Mouse (Mus musculus): ENCODE measurements around the gene Git2. TPM values are rescaled to one million over a fixed set of nuclear protein-coding genes. Genes with fewer than 3 reads are reported as not detected.

The Git2 gene
- polyA plus RNA-seq, 1 experiment from 2014 or later = 28.1 TPM

DNA sequence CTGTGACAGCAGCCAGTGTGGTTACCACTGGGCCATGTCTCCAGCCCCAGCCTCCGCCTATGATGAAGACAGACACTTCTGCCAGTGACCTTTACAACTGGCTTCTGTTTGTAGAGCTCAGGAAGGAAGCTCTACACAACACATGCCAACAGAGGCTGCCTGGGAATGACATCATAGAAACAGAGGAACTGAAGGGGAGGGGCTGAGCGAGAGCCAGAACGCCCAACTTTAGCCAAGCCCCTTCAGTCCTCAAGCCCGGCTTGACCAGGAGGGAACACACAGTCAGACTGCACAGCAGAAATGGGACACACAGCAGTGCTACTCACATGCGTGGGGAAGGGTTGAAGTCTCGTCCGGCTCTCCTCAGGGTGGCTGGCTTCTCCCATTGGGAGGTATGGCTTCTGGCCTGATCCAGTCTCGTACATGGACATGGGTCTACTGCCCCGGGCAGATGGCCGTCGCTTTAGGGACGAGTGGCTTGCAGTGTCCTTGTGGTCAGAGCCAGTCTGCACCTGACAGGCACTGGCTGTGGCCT is 36.5 kb downstream of the Git2 start:
- WGBS = 73% methylated on average over 12 of the region's 12 CpGs

DNA sequence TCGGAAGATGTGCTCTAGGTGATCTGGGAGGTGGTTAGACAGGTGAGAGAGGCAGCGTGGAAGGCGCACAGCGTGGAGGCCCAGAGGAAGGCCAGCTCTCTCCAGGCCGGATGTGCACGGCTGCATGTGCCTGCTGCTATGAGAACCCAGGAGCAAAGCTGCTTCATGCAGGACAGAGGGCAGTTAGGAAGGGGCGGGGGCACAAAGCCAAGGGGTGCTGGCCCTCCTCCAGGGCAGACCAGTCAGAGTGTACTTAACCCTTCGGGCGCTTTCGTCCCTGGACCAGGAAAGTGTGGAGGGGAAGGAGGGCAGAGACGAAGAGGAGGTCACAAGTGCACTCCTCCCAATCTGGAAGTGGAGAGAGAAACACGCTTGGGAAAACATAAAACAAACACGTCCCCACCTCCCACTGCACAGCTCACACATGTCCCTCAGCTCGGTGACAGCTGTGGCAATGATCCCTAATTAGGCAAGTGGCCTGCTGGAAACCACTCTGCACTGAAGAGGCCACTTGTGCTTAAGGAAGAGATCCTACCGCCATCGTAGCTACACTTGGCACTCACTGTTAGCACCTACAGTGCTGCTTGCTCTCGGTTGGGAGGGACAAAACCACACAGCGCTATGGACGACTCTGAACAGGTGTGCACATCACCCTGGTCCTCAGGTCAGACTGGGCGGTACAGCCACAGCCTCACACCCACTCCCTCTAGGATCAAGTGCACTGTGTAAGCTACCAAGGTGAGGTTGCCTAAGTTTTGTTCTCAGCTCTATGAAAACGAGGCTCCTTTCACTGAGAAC is 38.0 kb downstream of the Git2 start:
- peaks cover 36% of the 10 kb centered on the region for H3K4me1 ChIP-seq
- WGBS = 75% methylated on average over 21 of the region's 21 CpGs
- H3K9me3 ChIP-seq = no peaks in the 10 kb centered on the region
- peaks cover 90% of the 10 kb centered on the region for H3K36me3 ChIP-seq
- H3K27me3 ChIP-seq (replicated peaks) = no peaks in the 10 kb centered on the region
- H3K4me3 ChIP-seq = no peak overlapping the region
- no peak overlapping the region for H3K4me2 ChIP-seq
- H3K9ac ChIP-seq = no peak overlapping the region
- peak overlapping the region; percentile 20; the same call in 1 of the 2 replicates for H3K27ac ChIP-seq (replicated peaks)
- ATAC-seq (ENCODE audit: extremely low read depth, insufficient number of reproducible peaks, low FRiP score, low TSS enrichment) = no peak

More for the DNA sequence above, 36.5 kb downstream of the Git2 start:
- H3K36me3 ChIP-seq = peaks cover 90% of the 10 kb centered on the region
- peaks cover 50% of the 10 kb centered on the region for H3K4me1 ChIP-seq
- no peaks in the 10 kb centered on the region for H3K9me3 ChIP-seq
- H3K27ac ChIP-seq (replicated peaks) = peak overlapping the region; percentile 53
- H3K4me2 ChIP-seq = no peak overlapping the region
- peak overlapping the region; percentile 21; the same call in 1 of the 2 replicates for H3K9ac ChIP-seq
- H3K4me3 ChIP-seq = no peak overlapping the region
- 0 out of 2 replicates have a peak, but pooled peaks have one; percentile 7 for ATAC-seq (ENCODE audit: extremely low read depth, insufficient number of reproducible peaks, low FRiP score, low TSS enrichment)
- H3K27me3 ChIP-seq (replicated peaks) = no peaks in the 10 kb centered on the region

DNA sequence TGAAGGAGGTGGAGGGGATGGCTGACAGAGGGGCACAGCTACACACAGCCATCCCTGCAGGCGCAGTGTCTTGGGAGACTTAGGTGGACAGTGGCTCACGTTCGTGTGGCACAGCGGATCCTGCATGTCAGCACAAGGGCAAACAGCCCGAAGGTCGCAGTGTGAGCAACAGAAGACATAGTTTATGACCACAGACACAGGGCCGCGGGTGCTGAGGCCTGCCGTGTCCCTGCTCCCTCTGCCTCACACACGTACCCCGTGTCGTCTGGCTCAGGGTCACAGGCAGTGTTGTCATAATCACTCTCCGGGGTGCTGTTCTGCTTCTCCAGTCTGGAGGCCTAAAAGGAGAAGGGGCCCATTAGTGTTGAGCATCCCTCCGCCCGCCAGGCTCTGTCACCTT is 41.7 kb downstream of the Git2 start:
- ATAC-seq (ENCODE audit: extremely low read depth, insufficient number of reproducible peaks, low FRiP score, low TSS enrichment) = no peak
- no peak overlapping the region for H3K9ac ChIP-seq
- H3K4me2 ChIP-seq = no peak overlapping the region
- H3K27me3 ChIP-seq (replicated peaks) = no peaks in the 10 kb centered on the region
- 91% methylated on average over 15 of the region's 15 CpGs for WGBS
- H3K4me1 ChIP-seq = peaks cover 16% of the 10 kb centered on the region
- H3K4me3 ChIP-seq = no peak overlapping the region
- H3K36me3 ChIP-seq = peaks cover 96% of the 10 kb centered on the region
- H3K27ac ChIP-seq (replicated peaks) = no peak overlapping the region
- H3K9me3 ChIP-seq = no peaks in the 10 kb centered on the region

DNA sequence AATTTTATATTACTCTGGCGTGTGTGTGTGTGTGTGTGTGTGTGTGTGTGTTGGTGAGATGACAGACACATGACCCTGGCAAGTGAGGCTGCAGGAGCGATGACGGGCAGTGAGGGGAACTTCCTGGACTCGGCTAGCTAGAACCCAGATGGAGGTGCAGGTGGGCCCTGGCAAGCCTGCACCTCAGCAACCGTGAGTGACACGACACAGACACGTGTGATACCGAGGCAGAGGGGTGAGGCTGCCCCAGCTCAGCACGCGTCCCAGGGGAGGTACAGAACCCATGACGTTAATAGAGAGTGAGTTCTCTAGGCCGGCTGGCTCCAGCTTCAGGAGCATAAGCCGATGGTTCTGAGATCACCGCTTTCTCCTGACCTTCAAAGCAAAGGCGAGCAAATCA is 43.3 kb downstream of the Git2 start:
- no peak overlapping the region for H3K9ac ChIP-seq
- H3K4me1 ChIP-seq = peaks cover under 1% of the 10 kb centered on the region; the same call in 1 of the 2 replicates
- ATAC-seq (ENCODE audit: extremely low read depth, insufficient number of reproducible peaks, low FRiP score, low TSS enrichment) = no peak
- no peak overlapping the region for H3K27ac ChIP-seq (replicated peaks)
- H3K36me3 ChIP-seq = peaks cover 95% of the 10 kb centered on the region
- H3K4me3 ChIP-seq = no peak overlapping the region
- H3K4me2 ChIP-seq = no peak overlapping the region
- WGBS = 84% methylated on average over 15 of the region's 15 CpGs
- no peaks in the 10 kb centered on the region for H3K9me3 ChIP-seq
- no peaks in the 10 kb centered on the region for H3K27me3 ChIP-seq (replicated peaks)

DNA sequence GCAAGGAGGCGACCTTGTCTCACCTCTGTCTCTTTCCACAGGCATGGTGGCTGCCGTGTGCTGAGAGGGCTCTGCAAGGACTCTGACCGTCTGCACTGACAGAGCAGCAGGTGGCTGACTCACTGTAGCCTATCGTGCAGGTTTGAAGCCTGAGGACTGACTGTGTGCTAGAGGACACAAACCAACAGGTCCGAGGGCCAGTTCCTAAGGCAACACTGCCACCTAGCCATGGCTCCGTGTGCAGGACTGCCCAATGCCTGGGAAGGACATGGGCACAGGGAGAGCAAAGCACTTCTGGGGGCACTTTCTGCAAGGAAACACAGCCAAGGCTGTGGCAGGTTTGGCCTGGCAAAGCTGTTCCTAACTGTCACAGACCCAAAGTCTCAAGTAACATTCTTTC is 43.8 kb downstream of the Git2 start:
- Histone ChIP-seq H3K4me3 (no peak overlapping the region), H3K4me2 (no peak overlapping the region), H3K27me3 (replicated peaks) (no peaks in the 10 kb centered on the region), H3K9ac (no peak overlapping the region), H3K36me3 (peaks cover 92% of the 10 kb centered on the region), H3K27ac (replicated peaks) (no peak overlapping the region), H3K4me1 (no peaks in the 10 kb centered on the region), H3K9me3 (no peaks in the 10 kb centered on the region)
- no peak for ATAC-seq (ENCODE audit: extremely low read depth, insufficient number of reproducible peaks, low FRiP score, low TSS enrichment)
- WGBS = 55% methylated on average over 6 of the region's 6 CpGs

DNA sequence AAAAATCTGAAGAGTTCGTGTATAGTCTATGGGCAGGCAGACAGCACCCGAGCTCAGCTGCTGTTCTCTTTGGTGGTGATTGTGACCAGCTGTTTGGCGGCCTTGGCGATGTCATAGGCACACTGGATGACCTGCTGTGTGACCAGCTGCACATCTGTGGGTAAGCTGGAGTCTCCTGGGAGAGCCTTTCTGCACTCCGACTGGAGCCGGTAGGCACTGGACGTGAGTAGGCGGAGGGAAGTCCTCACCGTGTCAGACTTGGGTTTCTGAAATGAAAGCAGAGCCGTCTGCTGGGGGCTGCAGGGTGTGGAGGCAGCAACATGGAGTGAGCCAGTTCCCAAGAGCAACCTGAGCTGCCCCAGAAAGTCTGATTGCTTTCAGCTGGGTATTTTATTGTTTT is 45.2 kb downstream of the Git2 start:
- Histone ChIP-seq H3K4me3 (no peak overlapping the region), H3K4me2 (no peak overlapping the region), H3K27me3 (replicated peaks) (no peaks in the 10 kb centered on the region), H3K27ac (replicated peaks) (no peak overlapping the region), H3K4me1 (no peaks in the 10 kb centered on the region), H3K9me3 (no peaks in the 10 kb centered on the region), H3K9ac (no peak overlapping the region), H3K36me3 (peaks cover 90% of the 10 kb centered on the region)
- no peak for ATAC-seq (ENCODE audit: extremely low read depth, insufficient number of reproducible peaks, low FRiP score, low TSS enrichment)
- 73% methylated on average over 10 of the region's 10 CpGs for WGBS

- peaks cover 85% of the 10 kb centered on the region for H3K36me3 ChIP-seq
These were observed 47.2 kb downstream of the Git2 start for GRCm38 (mm10) chr5:114728160-114728559.

GRCm38 (mm10) chr5:114722846-114723245 is 52.5 kb downstream of the Git2 start:
- Histone ChIP-seq H3K27me3 (replicated peaks) (no peaks in the 10 kb centered on the region), H3K9me3 (no peaks in the 10 kb centered on the region), H3K9ac (no peak overlapping the region), H3K4me2 (no peak overlapping the region), H3K4me1 (no peaks in the 10 kb centered on the region), H3K27ac (replicated peaks) (no peak overlapping the region), H3K36me3 (peaks cover 82% of the 10 kb centered on the region), H3K4me3 (no peak overlapping the region)
- WGBS = 91% methylated on average over 13 of the region's 13 CpGs
- ATAC-seq (ENCODE audit: extremely low read depth, insufficient number of reproducible peaks, low FRiP score, low TSS enrichment) = no peak

More at GRCm38 (mm10) chr5:114728160-114728559, 47.2 kb downstream of the Git2 start:
- Histone ChIP-seq H3K9ac (no peak overlapping the region), H3K4me3 (no peak overlapping the region), H3K9me3 (no peaks in the 10 kb centered on the region), H3K27ac (replicated peaks) (no peak overlapping the region), H3K4me1 (no peaks in the 10 kb centered on the region), H3K4me2 (no peak overlapping the region), H3K27me3 (replicated peaks) (no peaks in the 10 kb centered on the region)
- ATAC-seq (ENCODE audit: extremely low read depth, insufficient number of reproducible peaks, low FRiP score, low TSS enrichment) = no peak
- 75% methylated on average over 10 of the region's 10 CpGs for WGBS

DNA sequence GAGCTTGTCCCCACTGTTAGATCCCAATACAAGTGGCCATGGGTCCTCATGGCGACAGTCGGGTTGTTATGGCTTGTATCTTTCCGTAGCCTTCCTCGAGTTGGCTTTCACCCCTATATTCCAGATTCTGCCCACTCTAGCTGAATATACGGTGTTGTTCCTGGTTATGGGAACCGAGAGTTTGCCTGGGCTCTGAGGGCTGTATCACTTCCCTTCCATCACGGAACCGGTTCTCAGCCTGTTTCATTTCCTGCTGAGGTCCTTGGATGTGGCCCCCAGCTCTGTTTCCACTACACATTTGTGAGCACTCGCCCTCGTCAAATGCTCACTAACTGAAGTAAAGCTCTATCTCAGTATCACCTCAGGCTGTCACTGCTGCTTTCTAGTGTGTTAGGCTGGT is 53.3 kb downstream of the Git2 start:
- Histone ChIP-seq H3K9ac (no peak overlapping the region), H3K27me3 (replicated peaks) (no peaks in the 10 kb centered on the region), H3K4me2 (no peak overlapping the region), H3K9me3 (no peaks in the 10 kb centered on the region), H3K27ac (replicated peaks) (no peak overlapping the region), H3K4me1 (no peaks in the 10 kb centered on the region), H3K36me3 (peaks cover 82% of the 10 kb centered on the region), H3K4me3 (no peak overlapping the region)
- ATAC-seq (ENCODE audit: extremely low read depth, insufficient number of reproducible peaks, low FRiP score, low TSS enrichment) = no peak
- WGBS = 84% methylated on average over 10 of the region's 10 CpGs

DNA sequence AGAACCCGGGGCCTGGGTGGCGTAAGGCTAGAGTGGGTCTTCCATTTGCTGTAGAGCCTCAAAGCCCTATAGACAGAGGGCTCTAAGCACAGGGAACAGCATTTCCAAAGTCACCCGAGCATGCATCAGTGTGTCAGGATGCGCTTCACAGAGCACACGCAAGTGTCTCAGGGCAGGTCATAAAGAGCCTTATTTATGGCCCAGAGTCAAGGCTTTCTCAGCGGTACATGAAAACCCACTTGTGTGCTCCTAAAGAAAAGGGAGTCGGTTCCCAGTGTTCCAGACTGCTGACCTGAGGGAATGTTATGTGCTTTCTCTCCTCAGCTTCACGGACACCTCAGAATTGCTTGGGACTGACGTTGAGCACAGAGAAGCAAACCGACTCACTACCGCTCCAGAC is 54.5 kb downstream of the Git2 start:
- Histone ChIP-seq H3K9me3 (no peaks in the 10 kb centered on the region), H3K4me1 (no peaks in the 10 kb centered on the region), H3K36me3 (peaks cover 86% of the 10 kb centered on the region), H3K27ac (replicated peaks) (no peak overlapping the region), H3K27me3 (replicated peaks) (no peaks in the 10 kb centered on the region), H3K4me2 (no peak overlapping the region), H3K4me3 (no peak overlapping the region), H3K9ac (no peak overlapping the region)
- no peak for ATAC-seq (ENCODE audit: extremely low read depth, insufficient number of reproducible peaks, low FRiP score, low TSS enrichment)
- 87% methylated on average over 11 of the region's 11 CpGs for WGBS

DNA sequence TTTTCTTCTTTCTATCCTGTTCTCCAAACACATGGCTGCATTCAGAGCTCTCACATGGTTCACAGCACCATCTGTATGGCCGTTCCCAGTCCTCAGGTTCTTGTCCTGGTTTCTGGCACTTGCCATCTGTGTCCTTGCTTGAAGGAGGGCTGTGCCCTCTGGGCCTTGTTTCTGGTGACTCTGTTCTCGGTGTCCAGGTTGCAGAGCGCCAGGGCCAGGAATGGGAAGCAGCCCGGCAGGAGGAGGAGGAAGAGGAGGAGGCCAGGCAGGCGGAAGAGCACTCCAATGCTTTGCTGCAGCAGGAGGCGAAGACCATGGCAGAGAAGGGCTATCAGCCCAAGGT is 55.4 kb downstream of the Git2 start:
- Histone ChIP-seq H3K4me1 (no peaks in the 10 kb centered on the region), H3K4me3 (no peak overlapping the region), H3K27ac (replicated peaks) (no peak overlapping the region), H3K36me3 (peaks cover 89% of the 10 kb centered on the region), H3K9me3 (no peaks in the 10 kb centered on the region), H3K27me3 (replicated peaks) (no peaks in the 10 kb centered on the region), H3K4me2 (no peak overlapping the region), H3K9ac (no peak overlapping the region)
- WGBS = 84% methylated on average over 6 of the region's 6 CpGs
- ATAC-seq (ENCODE audit: extremely low read depth, insufficient number of reproducible peaks, low FRiP score, low TSS enrichment) = no peak

Measured in heart, embryonic 13.5 days (tissue).